Mouse (Mus musculus) liver, adult 2 months (tissue): ENCODE data around the gene Sp3.

Experiments used
- CTCF ChIP-seq: fragments of 200-500 bp; IDR thresholded peaks from 2 replicates; pipeline ENCODE4 v1.5.1; 2011; ENCODE audit warnings: low read depth, low read length, control low read depth
- POLR2A ChIP-seq: fragments of 200-500 bp; IDR thresholded peaks from 2 replicates; pipeline ENCODE4 v1.6.1; 2011; ENCODE audit warnings: low read length, control low read depth; ENCODE audit not compliant: insufficient read depth; ENCODE audit errors: extremely low read depth

DNA sequence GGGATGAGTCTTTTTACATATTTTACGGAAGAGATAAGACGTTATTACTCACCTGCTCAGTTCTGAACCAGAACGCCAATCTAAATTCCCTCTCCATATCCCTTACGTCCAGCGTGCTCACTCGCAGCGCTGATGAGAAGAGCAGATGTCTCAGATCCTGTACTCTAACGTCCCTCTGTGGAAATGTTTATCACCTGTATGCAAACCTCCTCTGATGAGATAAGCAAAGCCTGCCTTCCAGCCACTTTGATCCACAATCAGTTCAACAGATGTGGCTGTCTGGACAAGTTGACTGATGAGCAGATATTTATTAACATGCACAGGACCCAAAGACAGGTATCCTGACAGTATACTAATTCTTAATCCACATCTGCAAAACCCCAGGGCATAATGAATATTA is 19.9 kb upstream of the Sp3 start:
- TF ChIP-seq POLR2A (no peak), CTCF (no peak)
